Mouse (Mus musculus) liver, adult 2 months (tissue): Measurements from ENCODE around the gene Enox1.

Experiments used
- CTCF ChIP-seq: fragments of 200-500 bp; IDR thresholded peaks from 2 replicates; pipeline ENCODE4 v1.5.1; 2011; ENCODE audit warnings: low read depth, low read length, control low read depth
- POLR2A ChIP-seq: fragments of 200-500 bp; IDR thresholded peaks from 2 replicates; pipeline ENCODE4 v1.6.1; 2011; ENCODE audit warnings: low read length, control low read depth; ENCODE audit not compliant: insufficient read depth; ENCODE audit errors: extremely low read depth

- TF ChIP-seq CTCF (no peak), POLR2A (no peak)
Measured at GRCm38 (mm10) chr14:77519701-77520100, 363.1 kb downstream of the Enox1 start.
